Mouse (Mus musculus) ES-E14 (cell line): ENCODE results near the gene Sox5.

Experiments used
- CHD2 ChIP-seq: IDR thresholded peaks from 2 replicates; pipeline ENCODE4 v1.6.1; 2014; ENCODE audit warnings: mild to moderate bottlenecking, low read depth, low read length, inconsistent platforms
- HCFC1 ChIP-seq: IDR thresholded peaks from 2 replicates; pipeline ENCODE4 v1.6.1; 2012; ENCODE audit warnings: low read length, inconsistent platforms, borderline replicate concordance; ENCODE audit not compliant: insufficient read depth
- ZC3H11A ChIP-seq: IDR thresholded peaks from 2 replicates; pipeline ENCODE4 v1.6.1; 2012; ENCODE audit warnings: low read depth, mild to moderate bottlenecking, inconsistent platforms, low read length, borderline replicate concordance
- ZNF384 ChIP-seq: IDR thresholded peaks from 2 replicates; pipeline ENCODE4 v1.6.1; 2012; ENCODE audit warnings: low read depth, low read length, inconsistent platforms

- no peak for TF ChIP-seq ZC3H11A
- no peak for TF ChIP-seq HCFC1
- no peak for TF ChIP-seq ZNF384
- TF ChIP-seq CHD2: no peak
These were observed 748.6 kb downstream of the Sox5 start for GRCm38 (mm10) chr6:144033191-144033590.
